Mouse (Mus musculus) olfactory bulb, adult 2 months (tissue): ENCODE data around the gene Asphd2.

Source experiments
- CTCF ChIP-seq: fragments of 200-500 bp; IDR thresholded peaks from 2 replicates; pipeline ENCODE4 v1.5.1; 2012; ENCODE audit warnings: low read depth, mild to moderate bottlenecking, low read length, moderate library complexity; ENCODE audit not compliant: insufficient read depth
- POLR2A ChIP-seq: fragments of 200-500 bp; IDR thresholded peaks from 2 replicates; pipeline ENCODE4 v1.6.1; 2012; ENCODE audit warnings: mild to moderate bottlenecking, low read depth, low read length, moderate library complexity; ENCODE audit not compliant: insufficient read depth

GRCm38 (mm10) chr5:112337004-112337403 is 57.7 kb downstream of the Asphd2 start:
- TF ChIP-seq POLR2A (no peak), CTCF (no peak)
